Mouse (Mus musculus) testis, postnatal 14 days (tissue): ENCODE data around the gene Cxcl17.
A peak's percentile ranks its signal among the peaks of the same experiment; 100 is the strongest.
"Not testable (repeated sequence)": the region's sequence is repeated elsewhere in the genome, so short reads cannot be mapped to it uniquely, and the experiment has no call there.

Source experiments
- DNase-seq: peaks from one replicate; pipeline ENCODE4 v3.0.0; 2021; ENCODE audit warnings: low spot score

The Cxcl17 gene

DNA sequence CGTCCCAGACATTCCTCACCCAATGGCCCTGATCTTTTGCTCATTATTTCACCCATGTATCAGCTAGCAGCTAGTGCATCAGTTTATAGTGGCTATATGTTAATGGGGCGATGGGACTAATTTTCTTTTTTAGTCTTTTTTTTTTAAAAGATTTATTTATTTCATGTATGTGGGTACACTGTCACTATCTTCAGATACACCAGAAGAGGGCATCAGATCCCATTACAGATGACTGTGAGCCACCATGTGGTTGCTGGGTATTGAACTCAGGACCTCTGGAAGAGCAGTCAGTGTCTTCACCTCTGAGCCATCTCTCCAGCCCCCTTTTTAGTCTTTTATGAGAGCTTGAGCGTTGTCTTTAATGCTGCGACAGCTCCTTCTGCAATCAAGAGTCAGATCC is 13.7 kb upstream of the Cxcl17 start:
- not testable (repeated sequence) for DNase-seq

DNA sequence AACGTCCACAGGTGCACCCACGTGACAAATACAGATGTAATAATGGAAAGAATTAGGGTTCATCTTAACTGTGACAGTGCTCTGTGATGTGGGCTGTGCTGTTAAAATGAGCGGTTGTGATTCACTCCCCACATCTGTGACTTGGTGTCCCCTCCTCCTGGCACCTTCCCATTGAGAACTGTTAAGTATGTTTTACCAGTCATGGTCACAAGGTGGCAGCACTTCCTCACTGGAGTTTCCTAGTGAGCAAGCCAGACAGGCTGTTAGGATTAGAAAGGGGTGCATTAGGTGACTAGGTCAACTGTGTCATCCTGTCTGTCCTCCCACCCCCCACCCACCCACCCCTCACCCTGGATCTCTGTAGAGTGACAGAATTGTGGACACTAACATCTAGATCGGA is 11.7 kb upstream of the Cxcl17 start:
- DNase-seq: peak; percentile 43

DNA sequence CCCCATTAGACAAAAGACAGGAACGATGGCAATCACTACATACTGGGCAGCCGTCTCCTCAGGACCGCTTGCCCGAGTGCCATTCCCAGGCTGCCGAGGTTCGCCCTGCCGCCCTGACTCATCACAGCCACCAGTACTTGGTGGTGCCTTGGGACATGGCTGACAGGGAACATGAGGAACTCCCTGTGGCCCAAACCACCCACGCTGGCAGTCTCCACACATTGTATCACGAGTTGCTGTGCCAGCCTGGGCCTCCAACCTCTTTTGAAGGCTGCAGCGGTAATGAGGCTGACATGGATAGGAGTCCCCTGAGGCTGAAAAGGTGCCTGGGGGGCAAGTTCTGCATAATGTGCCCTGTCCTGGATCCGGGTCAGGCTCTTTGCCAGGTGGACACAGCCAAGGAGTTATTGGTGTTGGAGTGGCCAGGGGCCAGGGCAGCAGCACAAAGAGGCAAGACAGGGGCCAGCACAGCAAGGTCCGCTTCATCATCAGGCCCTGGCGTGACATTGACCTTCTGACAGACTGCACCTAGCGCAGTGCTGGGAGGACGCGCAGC is 9.7 kb upstream of the Cxcl17 start:
- no peak for DNase-seq

DNA sequence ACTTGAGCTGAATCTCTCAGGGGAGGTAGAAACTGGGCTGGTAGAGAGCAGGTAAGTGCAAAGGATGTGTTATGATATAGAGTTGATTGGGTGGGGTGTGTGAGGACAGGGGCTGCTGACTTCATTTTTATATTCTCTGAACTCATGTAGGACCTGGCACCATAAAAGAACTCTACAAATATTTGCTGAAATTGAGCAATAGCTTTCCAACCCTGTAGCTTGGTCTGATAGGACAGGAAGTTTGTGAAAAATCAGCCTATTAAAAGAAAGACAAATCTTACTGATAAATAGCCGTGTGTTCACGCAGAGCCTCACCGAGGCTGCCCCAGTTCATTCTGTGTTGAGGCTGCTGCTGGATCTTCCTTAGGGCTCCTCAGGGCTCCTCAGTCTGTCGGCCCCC is 7.3 kb upstream of the Cxcl17 start:
- DNase-seq: no peak

DNA sequence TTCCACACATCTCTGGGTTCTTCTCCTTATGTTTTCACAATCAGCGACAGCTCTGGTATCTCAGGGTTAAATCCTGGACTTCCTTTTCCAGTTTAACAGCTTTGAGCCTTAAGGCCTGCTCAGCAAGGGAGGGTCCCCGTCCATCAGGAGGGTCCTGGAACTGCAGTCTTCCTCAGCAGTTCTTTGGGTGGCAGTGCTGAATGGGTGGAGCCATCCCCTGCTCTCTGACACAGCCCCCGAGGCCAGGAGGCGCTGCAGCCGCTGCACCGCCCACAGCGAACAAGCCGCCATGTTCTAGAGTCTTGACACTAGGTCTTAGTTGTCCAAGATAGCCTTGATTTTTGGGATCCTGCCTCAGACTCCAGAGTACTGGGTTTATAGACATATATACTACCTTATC is 6.8 kb upstream of the Cxcl17 start:
- DNase-seq: no peak

DNA sequence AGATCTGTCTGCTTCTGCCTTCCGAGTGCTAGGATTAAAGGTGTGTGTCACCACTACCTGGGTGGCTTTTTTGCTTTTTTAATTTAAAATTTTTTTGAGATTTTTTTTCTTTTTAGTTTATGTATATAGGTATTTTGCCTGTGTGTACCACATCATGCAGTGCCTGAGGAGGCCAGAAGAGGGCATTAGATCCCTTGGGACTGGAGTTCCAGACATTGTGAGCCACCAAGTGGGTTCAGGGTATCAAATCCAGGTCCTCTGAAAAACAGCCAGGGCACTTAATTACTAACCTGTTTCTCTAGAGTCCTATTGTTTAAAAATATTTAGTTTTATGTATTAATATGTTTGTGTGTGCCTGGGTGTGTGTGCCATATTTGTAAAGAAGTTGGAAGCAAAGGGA is 4.9 kb upstream of the Cxcl17 start:
- no peak for DNase-seq

DNA sequence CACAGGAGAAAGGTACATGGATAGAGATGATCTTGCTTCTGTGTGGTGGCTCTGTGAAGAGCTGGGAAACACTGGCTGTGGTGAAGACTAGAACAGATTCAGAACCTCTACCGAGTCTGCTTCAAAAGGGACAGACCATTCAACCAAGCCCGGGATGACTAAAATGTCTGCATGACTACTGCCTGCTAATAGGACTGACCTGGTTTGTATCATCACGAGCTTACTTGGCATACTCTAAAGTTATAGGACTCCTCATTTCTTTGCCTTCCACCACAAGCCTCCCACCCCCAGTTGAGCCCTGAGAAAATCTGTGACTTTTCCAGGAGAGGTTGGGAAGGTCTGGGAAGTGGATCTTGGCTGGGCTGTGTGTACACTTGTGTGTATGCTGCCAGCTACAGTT is 825 bp downstream of the Cxcl17 start:
- DNase-seq: no peak

DNA sequence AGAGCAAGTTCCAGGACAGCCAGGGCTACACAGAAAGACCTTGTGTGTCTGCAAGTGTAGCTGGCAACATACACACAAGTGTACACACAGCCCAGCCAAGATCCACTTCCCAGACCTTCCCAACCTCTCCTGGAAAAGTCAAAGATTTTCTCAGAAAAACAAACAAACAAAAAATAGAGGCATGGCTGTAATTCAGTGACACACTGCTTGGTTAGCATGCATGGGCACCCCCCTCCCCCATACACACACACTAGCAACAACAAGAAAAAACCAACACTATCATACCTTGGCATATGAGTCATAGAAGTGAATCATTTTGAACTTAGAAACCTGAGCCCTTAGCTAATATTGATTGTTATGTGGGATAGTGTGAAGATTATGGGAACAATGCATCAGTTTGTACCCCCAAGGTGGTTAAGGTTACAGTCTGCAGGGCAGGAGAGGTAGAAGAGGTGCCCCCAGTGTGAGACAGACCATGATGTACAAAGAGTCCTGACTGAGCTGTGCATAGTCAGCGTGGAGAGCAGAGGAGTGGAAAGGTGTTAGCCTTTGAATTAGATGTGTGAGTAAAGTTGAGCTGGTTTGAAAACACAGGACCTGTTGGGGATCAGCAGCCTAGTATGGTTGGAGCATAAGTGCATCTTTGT is 1.6 kb downstream of the Cxcl17 start:
- DNase-seq: no peak

DNA sequence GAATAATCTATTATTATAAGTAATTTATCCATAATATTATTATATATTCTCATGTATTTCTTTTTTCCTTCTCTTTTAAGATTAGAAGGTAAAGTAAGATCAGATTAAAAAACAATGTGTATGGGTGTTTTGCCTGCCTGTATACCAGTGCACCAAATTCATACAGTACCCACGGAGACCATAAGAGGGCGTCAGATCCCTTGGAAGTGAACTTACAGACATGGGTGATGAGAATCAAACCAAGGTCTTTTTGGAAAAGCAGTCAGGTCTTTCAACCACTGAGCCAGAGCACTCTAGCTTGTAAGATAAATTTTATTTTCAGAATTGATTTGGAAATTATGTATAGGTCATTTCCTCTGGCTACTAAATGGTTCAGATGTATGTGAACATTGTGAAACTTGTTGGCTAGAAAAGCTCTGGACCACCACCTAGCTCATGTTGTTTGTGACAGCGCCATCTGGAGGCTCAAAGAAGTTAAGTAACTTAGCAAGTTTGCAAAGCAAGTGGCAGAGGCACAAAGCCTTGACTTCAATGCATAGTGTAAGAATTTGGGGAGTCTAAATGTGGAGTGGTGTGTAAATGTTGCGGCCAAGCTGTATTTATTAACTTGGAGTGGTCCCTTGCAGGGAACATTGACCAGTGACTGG is 3.4 kb downstream of the Cxcl17 start:
- DNase-seq: no peak

DNA sequence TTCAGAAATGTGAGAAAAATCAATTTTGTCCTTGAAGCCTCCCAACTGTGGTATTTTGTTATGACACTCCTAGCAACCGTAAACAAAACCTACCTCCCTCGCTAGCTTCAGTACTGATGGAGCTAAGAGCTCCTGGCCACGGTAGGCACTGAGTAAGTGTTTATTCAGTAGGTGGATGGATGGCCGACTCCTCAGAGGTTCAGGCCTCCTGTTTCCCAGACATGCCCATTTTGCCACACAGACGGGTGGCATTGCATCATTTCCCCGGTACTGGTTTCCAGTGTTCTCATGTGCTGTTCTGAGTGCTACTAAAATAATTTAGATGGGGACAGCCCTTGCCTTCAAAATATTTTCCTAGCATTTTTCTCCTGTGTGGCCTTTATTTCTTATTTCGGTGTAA is 6.2 kb downstream of the Cxcl17 start:
- no peak for DNase-seq

DNA sequence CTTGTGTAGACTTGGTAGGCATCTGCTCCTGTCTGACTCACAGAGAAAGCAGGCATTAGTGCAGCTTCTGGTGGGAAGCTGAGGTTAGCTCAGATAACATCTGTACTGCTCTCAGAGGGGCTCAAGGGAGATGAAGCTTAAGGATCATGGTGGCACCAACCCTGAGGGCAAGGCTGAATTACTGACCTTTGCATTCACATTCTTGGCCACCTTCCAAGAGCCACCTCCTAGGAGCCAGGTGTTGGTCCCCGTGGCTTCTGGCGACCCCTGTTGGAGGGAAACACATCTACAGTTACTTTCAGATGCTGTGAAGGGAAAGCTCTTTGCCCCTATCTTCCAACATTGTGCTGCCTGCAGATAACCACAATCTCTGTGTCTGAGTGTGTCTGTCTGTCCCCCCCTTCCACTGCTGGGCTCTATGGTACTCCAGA is 10.0 kb downstream of the Cxcl17 start:
- DNase-seq: no peak

DNA sequence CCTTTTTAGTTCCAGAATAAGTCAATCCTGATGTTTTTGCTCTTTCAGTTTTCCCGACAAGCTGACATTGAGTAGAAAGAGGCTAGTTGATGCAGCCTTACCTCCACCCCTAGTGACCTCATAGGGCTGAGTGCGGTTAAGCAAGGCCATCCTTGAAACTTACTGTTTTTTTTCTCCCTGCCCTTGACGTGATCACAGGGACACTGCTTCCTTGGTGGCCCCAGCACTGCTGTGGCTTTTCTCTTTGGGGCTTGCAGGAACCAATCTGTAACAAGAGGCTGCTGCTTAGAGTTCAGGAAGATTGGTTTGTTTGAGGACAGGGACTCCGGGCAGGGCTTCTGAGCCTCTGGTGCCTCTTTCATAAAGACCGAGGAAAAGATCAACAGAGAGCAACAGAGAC is 10.7 kb downstream of the Cxcl17 start:
- no peak for DNase-seq

DNA sequence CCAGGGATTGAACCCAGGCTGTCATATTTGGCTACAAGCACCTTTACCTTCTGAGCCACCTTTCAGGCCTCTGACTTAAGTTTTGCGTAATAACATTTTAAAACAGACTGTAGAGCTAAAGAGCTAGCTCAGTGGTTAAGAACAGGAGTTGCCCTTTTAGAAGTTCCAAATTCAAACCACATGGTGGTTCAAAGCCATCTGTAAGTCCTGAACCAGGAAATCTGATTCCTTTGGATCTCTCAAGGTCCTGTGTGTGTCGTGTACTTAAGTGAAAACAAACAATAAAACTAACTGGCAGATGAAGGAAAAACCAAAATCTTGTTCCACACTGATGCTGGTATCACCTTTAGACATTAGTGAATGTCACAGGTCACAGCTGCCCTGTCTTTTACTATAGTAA is 11.1 kb downstream of the Cxcl17 start:
- DNase-seq: no peak

DNA sequence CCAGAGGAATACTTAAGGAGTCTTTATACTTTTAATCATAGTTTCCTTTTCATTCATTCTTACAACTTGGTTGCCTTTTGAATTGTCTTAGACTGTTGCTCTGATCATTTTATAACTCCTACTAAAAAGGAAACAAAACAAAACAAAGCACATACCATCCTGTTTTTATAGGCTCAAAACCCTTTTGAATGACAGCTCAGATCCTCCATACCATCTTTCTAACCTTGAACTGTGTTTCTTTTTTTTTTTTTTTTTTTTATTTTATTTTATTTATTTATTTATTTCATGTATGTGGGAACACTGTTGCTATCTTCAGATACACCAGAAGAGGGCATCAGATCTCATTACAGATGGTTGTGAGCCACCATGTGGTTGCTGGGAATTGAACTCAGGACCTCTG is 13.7 kb downstream of the Cxcl17 start:
- not testable (repeated sequence) for DNase-seq

DNA sequence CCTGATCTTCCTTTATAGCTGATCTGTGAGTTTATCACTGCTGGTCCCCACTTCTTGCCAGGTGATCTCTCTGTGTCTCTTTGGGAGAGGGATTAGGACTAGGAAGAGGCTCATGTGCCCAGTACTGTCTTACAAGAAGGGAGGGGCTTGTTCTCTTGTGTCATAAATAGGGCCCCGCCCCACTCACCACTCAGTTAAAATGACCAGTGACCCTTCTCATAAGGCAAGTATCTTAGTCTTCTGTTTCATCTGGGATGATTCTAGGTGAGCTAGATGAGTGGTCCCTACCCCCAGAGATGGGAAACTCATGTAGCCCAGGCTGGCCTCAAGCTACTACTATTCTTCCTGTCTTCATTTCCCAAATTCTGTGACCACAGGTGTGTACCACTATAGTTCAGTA is 14.1 kb downstream of the Cxcl17 start, which contains the start of gene Lipe:
TSS of gene Lipe (minus strand) at position 101 of the 400 bp plus-strand sequence.
- DNase-seq: no peak

DNA sequence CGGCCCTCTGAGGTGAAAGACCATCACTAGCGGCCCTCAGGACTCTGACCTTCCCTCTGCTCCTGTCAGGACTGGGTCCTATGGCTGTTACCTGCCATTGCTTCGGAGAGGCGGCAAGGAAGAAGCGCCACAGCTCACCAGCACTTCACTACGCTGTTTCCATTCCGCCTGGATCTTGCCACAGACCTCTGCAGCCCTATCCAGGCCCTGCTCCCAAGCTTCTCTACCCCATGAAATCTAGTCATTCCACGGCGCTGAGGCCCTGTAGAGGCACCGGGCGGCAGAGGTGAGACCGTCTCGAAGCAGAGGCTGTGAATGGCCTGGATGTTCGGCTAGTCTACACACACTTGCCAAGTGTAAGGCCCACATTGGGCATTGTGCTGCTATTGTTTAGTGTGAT is 16.1 kb downstream of the Cxcl17 start:
- DNase-seq: peak; percentile 50

DNA sequence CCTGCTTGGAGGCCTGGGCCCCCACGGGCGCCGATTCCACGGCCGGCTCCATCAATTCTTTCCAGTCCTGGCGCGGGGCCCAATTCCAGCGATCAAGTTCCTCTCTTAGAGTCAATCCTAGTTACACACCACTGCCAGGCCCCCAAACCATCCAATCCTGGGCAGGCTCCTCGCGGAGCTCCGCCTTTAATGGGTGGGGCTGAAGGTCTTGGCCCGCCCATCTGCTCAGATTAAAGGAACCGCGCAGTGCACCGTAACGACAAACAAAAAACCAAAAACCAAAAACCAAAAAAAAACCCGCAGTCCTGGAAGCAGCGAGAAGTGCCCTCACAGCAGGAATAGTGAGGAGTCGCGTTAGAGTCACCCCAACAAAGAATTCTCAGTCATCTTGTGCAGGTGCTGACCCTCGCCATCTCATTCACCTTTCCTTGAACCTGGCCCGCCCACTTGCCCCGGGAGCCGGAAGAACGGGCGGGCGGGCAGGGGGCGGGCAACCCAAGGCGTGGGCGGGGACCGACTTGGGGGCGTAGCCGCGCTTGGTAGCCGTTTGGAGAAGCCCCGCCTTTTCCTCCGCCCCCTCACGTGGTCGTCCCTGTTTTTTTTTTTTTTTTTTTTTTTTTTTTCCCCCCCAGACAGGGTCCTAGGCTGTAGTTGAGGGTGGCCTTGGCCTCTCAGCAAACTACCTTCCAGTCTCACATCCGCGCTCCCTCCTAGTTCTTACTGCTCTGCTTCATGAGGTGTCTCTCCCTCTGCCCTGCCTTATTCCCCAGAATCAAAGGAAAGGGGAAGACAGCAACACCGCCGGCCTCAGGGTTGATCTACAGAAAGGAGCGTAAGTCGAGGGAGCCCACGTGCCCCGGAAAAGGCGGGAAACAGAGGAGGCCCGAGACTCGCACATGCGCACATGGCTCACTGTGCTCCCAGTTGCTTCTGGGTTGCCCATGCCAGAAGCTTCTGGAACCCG is 16.8 kb downstream of the Cxcl17 start:
- DNase-seq: peak; percentile 95

DNA sequence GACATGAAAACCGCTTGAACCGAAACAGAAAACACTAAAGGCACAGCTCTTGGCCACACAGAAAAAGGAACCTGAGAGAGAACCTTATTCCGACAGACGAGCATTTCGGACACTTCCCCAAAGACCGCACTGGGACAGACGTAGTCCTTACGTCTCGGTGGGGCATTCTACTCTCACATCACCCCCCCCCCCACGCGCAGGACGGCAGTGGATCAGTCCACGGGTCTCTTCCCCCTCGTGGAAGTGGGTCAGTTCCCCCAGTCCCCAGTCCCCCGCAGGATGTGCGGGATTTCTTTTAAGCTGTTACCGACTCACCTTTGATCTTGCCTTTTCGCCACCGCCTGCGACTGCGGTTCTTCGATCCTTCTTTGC is 17.5 kb downstream of the Cxcl17 start:
- DNase-seq: no peak

DNA sequence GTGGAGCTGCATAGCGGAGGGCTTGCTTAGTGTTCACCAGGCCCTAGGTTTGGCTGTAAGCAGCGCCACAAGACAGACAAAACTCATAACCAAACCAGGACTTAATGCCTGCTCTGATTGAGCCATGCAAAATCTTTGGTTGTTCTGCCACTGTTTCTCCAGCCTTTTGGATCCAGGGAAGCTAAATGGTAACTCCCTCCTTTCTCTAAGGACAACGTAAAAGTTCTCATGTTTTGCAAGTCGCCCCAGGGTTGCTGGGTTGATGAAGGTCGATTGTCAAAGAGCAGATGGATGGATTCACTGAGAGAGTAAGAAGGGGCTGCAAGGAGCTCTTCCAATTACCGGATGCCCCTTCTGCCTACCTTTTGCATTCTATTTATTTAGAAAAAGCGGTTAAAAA is 17.9 kb downstream of the Cxcl17 start:
- no peak for DNase-seq

DNA sequence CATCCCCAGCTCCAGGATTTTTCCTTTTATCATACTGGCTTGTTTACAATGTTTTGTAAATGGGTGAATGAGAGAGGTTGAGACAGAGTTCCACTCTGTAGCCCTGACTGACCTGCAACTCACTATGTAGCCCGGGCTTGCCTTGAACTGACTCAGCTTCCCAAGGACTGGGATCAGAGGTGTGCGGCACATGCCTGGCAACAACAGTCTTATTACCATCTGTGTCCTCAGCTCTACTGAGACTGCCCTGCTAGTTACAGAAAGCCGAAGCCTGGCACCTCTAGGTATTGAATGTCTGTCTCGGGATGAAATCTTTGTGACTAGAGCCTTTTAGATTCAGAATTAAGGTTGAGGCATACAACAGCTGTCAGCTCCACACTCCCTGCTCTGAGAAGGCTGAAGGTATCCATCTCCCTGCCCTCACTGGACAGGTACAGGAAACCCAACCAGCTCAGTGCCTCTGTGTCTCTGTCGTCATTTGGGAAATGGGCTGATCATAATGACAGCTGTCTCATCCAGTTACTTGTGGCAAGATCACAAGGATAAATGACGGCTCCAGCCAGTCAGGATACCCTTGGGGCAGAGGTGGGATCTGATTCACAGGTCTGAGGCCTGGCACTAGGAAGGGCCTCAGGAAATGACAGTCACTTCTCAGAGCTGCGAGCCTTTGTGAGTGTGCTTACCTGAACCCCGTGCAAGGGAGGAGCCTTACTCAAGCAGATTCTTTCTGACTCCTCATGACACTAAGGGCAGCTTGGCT is 19.1 kb downstream of the Cxcl17 start:
- no peak for DNase-seq

DNA sequence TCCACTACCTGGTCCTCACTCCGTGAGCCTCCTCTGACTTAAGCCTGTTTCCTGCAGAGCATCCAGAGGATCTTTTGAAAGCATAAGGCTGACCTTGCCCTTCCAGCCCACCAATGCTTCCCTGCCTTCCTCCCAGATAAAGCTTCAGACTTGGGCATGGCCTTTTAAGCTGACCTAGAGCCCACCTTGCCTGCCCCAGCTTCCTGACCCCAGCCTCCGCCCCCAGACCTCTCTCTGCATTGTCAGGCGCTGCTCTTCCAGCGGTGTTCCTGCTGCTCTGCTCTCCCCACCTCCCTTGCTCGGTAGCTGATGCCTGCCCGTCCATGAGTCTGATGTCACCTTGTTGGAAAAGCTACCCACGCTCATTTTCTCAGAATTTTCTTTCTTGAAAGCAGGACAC is 19.8 kb downstream of the Cxcl17 start:
- no peak for DNase-seq
